Mouse (Mus musculus) forebrain, embryonic 10.5 days (tissue): ENCODE data around the gene Mief1. TPM values are rescaled to one million over a fixed set of nuclear protein-coding genes. Genes with fewer than 3 reads are reported as not detected.

Experiments
- DNase-seq: peaks from one replicate; pipeline ENCODE4 v3.0.0-alpha.2; 2017; ENCODE audit warnings: low spot score; ENCODE audit errors: extremely low spot score
- H3K27ac ChIP-seq: fragments of 300-500 bp; sonication (generic); 2 replicates; pipeline ENCODE4 v1.5.1; 2016; ENCODE audit warnings: mild to moderate bottlenecking
- H3K27me3 ChIP-seq: fragments of 300-500 bp; sonication (generic); 2 replicates; pipeline ENCODE4 v1.6.1; 2016; ENCODE audit warnings: mild to moderate bottlenecking; ENCODE audit not compliant: poor library complexity, severe bottlenecking
- H3K36me3 ChIP-seq: fragments of 300-500 bp; sonication (generic); replicated peaks from 2 replicates; pipeline ENCODE4 v1.6.1; 2016; ENCODE audit warnings: mild to moderate bottlenecking, moderate library complexity
- H3K4me1 ChIP-seq: fragments of 300-500 bp; sonication (generic); 2 replicates; pipeline ENCODE4 v1.6.1; 2016
- H3K4me3 ChIP-seq: fragments of 300-500 bp; sonication (generic); 2 replicates; pipeline ENCODE4 v1.5.1; 2016; ENCODE audit warnings: mild to moderate bottlenecking, moderate library complexity
- H3K9me3 ChIP-seq: fragments of 300-500 bp; sonication (generic); 2 replicates; pipeline ENCODE4 v1.6.1; 2016; ENCODE audit warnings: mild to moderate bottlenecking, moderate library complexity
- WGBS: fragments of 180-500 bp; shearing (Covaris S2); methylation state at CpG from one replicate; pipeline ENCODE4 v1.1.7; 2016; 5-methylcytosine and 5-hydroxymethylcytosine counted together
- polyA plus RNA-seq: library from polyadenylated mRNA; unstranded; fragments of >200 nt; fragmentation: Nextera tagmentation; extraction: Ambion mirVana; gene quantifications from 2 replicates; pipeline ENCODE4 v1.2.1, GENCODE M21; 2016

Gene Mief1
- polyA plus RNA-seq, 1 experiment from 2014 or later = 48.2 TPM

GRCm38 (mm10) chr15:80235535-80235934, 1.7 kb downstream of the Mief1 start, which contains the start of gene AC140267.1:
Gene AC140267.1 (plus strand): TSS chr15:80235835.
- no peak for DNase-seq
- H3K36me3 ChIP-seq = peaks cover 47% of the 10 kb centered on the region
- H3K4me3 ChIP-seq = peak within 1 kb of the TSS; percentile 95
- peaks cover 31% of the 10 kb centered on the region for H3K4me1 ChIP-seq
- H3K27me3 ChIP-seq = no peaks in the 10 kb centered on the region
- no peaks in the 10 kb centered on the region for H3K9me3 ChIP-seq
- WGBS = 97% methylated on average over 9 of the region's 9 CpGs
- peak within 1 kb of the TSS; percentile 94 for H3K27ac ChIP-seq

- Histone ChIP-seq H3K4me1 (peaks cover 6% of the 10 kb centered on the region), H3K4me3 (no peak overlapping the region), H3K36me3 (peaks cover 94% of the 10 kb centered on the region), H3K27ac (no peak overlapping the region), H3K27me3 (no peaks in the 10 kb centered on the region), H3K9me3 (no peaks in the 10 kb centered on the region)
- WGBS = 96% methylated on average over 12 of the region's 12 CpGs
- no peak for DNase-seq
Measured at GRCm38 (mm10) chr15:80248135-80248534, 14.3 kb downstream of the Mief1 start.

DNA sequence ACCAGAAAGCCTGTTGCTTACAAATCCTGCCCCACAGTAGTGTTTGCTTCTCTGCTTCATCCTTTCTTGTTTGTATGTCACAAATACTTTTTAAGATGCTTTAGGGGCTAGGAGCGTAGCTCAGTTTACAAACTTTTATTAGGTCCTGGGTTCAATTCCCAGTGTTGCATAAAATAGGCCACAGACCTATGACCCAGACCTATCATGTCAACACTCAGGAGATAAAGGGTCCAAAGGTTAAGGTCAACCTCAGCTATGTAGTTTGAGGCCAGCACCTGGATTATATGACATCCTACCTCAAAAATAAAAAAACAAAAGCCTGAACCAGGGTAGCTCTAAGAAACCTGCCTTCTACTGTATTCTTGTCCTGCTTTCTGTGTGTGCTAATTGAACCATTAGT, 14.8 kb downstream of the Mief1 start:
- Histone ChIP-seq H3K27ac (no peak overlapping the region), H3K9me3 (no peaks in the 10 kb centered on the region), H3K4me1 (peaks cover 11% of the 10 kb centered on the region), H3K36me3 (peaks cover 90% of the 10 kb centered on the region), H3K27me3 (no peaks in the 10 kb centered on the region), H3K4me3 (no peak overlapping the region)
- DNase-seq = no peak
- 94% methylated on average over 1 of the region's 1 CpGs for WGBS

DNA sequence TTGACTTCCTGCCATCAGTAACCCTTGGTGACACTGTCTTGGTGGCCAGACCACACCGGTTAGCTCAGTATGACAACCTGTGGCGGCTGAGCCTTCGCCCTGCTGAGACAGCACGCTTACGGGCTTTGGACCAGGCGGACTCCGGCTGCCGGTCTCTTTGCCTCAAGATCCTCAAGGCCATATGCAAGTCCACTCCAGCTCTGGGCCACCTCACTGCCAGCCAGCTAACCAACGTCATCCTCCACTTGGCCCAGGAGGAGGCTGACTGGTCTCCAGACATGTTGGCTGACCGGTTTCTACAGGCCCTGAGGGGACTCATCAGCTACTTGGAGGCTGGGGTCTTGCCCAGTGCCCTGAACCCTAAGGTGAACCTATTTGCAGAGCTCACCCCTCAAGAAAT, 15.9 kb downstream of the Mief1 start:
- peaks cover 21% of the 10 kb centered on the region for H3K4me1 ChIP-seq
- H3K27ac ChIP-seq = no peak overlapping the region
- H3K9me3 ChIP-seq = no peaks in the 10 kb centered on the region
- peaks cover 79% of the 10 kb centered on the region for H3K36me3 ChIP-seq
- WGBS = 98% methylated on average over 10 of the region's 10 CpGs
- H3K4me3 ChIP-seq = no peak overlapping the region
- no peaks in the 10 kb centered on the region for H3K27me3 ChIP-seq
- DNase-seq = no peak

GRCm38 (mm10) chr15:80250586-80250985, 16.8 kb downstream of the Mief1 start:
- H3K4me3 ChIP-seq = no peak overlapping the region
- no peaks in the 10 kb centered on the region for H3K9me3 ChIP-seq
- DNase-seq = no peak
- WGBS = 95% methylated on average over 6 of the region's 6 CpGs
- no peaks in the 10 kb centered on the region for H3K27me3 ChIP-seq
- no peak overlapping the region for H3K27ac ChIP-seq
- peaks cover 72% of the 10 kb centered on the region for H3K36me3 ChIP-seq
- H3K4me1 ChIP-seq = peaks cover 23% of the 10 kb centered on the region

DNA sequence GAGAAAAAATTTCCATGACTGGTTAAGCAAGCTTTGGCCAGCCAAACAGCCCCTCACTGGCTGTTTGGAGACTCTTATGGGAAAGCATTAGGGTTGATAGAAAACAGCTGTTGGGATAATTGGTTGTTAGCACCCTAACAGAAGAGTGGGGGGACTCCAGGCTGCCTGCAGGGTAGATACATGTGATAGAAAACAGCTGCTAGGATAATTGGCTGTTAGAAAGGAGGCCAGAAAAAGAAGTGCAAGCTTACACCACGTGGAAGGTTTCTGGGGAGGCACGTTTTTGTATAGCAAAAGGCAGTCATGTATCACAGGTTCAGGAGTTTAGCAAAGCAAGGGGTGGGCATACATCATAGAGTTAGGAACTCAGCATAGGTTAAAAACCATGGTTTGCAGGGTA, 19.7 kb downstream of the Mief1 start:
- Histone ChIP-seq H3K27ac (peak overlapping the region; percentile 100), H3K36me3 (peaks cover 70% of the 10 kb centered on the region), H3K27me3 (no peaks in the 10 kb centered on the region), H3K9me3 (no peaks in the 10 kb centered on the region), H3K4me1 (peaks cover 46% of the 10 kb centered on the region), H3K4me3 (peak overlapping the region; percentile 100; the same call in 1 of the 2 replicates)
- DNase-seq = no peak
- WGBS = 44% methylated on average over 2 of the region's 2 CpGs

DNA sequence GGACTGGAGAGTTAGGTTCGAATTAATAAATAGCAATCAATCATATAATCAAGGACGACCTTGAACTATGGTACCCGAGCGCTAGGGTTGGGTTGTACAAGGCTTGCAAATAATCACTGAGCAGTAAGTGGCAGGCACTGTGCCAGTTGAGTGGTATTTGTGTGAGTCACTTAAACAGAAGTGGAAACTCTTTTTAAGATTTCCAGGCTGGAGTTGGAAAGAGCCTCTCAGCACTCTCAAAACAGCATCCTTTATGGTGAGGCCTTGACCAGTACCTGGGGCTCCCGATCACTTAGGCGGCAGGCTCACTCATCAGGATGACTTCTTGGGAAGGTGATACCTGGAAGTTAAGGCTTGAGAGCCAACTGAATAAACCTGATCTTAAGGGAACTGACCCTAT, 20.4 kb downstream of the Mief1 start:
- Histone ChIP-seq H3K9me3 (no peaks in the 10 kb centered on the region), H3K4me3 (peak overlapping the region; percentile 100), H3K4me1 (peaks cover 53% of the 10 kb centered on the region), H3K36me3 (peaks cover 70% of the 10 kb centered on the region), H3K27ac (peak overlapping the region; percentile 100), H3K27me3 (no peaks in the 10 kb centered on the region)
- DNase-seq = no peak
- 61% methylated on average over 6 of the region's 6 CpGs for WGBS

DNA sequence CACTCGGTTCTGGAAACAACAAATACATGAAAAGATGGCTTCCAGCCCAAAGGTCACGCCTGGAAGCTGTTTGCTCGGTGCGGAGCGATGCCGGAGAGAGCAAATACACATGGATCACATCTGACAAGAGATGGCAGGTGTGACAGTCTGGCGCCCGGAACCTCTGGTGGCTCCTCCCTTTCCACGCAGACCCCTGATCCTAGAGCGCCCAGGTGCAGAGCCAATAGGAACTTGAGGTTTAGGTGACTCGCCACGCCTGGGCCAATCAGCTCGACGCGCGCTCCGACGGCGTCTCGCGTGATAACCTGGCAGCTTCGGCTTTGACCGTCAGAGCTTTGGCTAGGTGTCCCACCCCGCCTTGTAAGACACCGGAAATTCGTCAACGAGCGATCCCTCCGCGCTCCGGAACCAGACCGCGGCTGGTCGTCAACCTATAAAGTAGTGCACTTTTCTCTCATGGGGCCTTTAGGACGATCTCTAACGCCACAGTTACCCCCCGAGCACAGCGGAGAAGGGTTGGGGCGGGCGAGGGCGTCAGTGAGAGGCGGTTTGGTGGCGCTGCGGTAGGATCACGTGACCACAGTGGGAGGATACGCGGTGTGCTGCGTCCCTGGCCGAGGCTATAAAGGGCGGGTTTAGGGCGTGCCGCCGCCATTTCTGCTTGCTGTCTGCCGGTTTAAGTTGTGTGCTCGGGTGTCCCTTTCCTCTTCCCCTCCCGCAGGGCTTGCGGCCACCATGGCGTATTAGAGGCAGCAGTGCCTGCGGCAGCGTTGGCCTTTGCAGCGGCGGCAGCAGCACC, 21.2 kb downstream of the Mief1 start, which contains the start of gene Atf4:
Gene Atf4 (plus strand): TSS at position 338 of the 799 bp plus-strand sequence.
- Histone ChIP-seq H3K4me3 (peak within 1 kb of the TSS; percentile 100), H3K4me1 (peaks cover 57% of the 10 kb centered on the region), H3K27me3 (no peaks in the 10 kb centered on the region), H3K9me3 (no peaks in the 10 kb centered on the region), H3K27ac (peak within 1 kb of the TSS; percentile 100), H3K36me3 (peaks cover 70% of the 10 kb centered on the region)
- peak; percentile 98 for DNase-seq
- 0% methylated on average over 62 of the region's 62 CpGs for WGBS

- Histone ChIP-seq H3K27me3 (no peaks in the 10 kb centered on the region), H3K4me1 (peaks cover 60% of the 10 kb centered on the region), H3K9me3 (no peaks in the 10 kb centered on the region), H3K4me3 (peak overlapping the region; percentile 100), H3K36me3 (peaks cover 70% of the 10 kb centered on the region), H3K27ac (peak overlapping the region; percentile 100)
- DNase-seq = peak; percentile 80
- 0% methylated on average over 51 of the region's 51 CpGs for WGBS
Measured at GRCm38 (mm10) chr15:80255646-80256121, 21.9 kb downstream of the Mief1 start.

DNA sequence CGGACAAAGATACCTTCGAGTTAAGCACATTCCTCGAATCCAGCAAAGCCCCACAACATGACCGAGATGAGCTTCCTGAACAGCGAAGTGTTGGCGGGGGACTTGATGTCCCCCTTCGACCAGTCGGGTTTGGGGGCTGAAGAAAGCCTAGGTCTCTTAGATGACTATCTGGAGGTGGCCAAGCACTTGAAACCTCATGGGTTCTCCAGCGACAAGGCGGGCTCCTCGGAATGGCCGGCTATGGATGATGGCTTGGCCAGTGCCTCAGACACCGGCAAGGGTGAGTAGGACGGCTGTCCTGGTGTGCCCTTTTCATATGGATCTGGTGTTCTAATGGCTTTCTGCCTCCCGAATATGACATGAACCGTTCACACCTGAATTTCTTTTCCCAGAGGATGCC, 22.4 kb downstream of the Mief1 start:
- Histone ChIP-seq H3K4me1 (peaks cover 64% of the 10 kb centered on the region), H3K27ac (peak overlapping the region; percentile 100), H3K36me3 (peaks cover 70% of the 10 kb centered on the region), H3K9me3 (no peaks in the 10 kb centered on the region), H3K4me3 (peak overlapping the region; percentile 100), H3K27me3 (no peaks in the 10 kb centered on the region)
- WGBS = 20% methylated on average over 16 of the region's 16 CpGs
- DNase-seq = peak; percentile 30

DNA sequence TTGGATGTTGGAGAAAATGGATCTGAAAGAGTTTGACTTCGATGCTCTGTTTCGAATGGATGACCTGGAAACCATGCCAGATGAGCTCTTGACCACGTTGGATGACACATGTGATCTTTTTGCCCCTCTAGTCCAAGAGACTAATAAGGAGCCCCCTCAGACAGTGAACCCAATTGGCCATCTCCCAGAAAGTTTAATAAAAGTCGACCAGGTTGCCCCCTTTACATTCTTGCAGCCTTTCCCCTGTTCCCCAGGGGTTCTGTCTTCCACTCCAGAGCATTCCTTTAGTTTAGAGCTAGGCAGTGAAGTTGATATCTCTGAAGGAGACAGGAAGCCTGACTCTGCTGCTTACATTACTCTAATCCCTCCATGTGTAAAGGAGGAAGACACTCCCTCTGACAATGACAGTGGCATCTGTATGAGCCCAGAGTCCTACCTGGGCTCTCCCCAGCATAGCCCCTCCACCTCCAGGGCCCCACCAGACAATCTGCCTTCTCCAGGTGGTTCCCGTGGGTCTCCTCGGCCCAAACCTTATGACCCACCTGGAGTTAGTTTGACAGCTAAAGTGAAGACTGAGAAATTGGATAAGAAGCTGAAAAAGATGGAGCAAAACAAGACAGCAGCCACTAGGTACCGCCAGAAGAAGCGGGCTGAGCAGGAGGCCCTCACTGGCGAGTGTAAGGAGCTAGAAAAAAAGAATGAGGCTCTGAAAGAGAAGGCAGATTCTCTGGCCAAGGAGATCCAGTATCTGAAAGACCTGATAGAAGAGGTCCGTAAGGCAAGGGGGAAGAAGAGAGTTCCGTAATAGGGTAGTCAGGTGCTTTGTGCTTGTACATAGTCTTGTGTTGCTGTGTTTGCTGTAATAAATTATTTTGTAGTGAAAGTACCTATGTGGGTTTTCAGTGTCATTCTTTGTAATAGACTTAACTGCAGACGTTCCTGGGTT, 23.1 kb downstream of the Mief1 start:
- WGBS = 72% methylated on average over 12 of the region's 12 CpGs
- Histone ChIP-seq H3K27ac (peak overlapping the region; percentile 100), H3K9me3 (no peaks in the 10 kb centered on the region), H3K4me3 (peak overlapping the region; percentile 100), H3K4me1 (peaks cover 64% of the 10 kb centered on the region), H3K27me3 (no peaks in the 10 kb centered on the region), H3K36me3 (peaks cover 67% of the 10 kb centered on the region)
- no peak for DNase-seq

DNA sequence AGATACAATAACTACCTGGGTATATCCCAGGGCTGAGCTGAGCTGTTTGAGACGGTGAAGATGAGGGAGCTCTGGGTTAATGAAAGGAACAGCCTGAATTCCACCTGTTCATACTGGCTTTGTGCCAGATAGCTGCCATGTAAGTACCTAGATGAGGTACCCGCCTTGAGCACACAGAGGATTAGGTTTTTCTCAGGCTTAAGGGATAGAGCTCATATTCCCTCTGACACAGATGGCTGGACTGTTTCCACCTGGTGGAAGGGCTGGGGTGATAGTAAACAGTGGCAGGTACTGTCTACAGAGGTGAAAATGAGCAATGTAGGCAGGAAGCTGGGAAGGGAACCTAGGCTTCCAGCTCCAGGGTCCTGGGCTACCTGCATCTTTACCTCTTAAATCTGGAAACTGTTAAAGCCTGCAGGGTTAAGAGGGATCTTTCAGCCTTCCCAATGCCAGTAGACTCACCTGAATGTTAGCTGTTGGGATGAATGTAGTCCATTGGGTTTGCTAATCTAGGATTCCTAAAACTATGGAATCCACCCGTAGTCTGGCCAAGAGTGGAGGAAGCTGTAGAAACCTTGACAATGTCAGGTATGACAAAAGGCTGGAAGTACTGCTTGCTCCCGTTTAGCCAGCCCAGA, 23.9 kb downstream of the Mief1 start:
- Histone ChIP-seq H3K27me3 (no peaks in the 10 kb centered on the region), H3K27ac (no peak overlapping the region; the same call in 1 of the 2 replicates), H3K4me1 (peaks cover 67% of the 10 kb centered on the region), H3K9me3 (no peaks in the 10 kb centered on the region), H3K4me3 (peak overlapping the region; percentile 100; the same call in 1 of the 2 replicates), H3K36me3 (peaks cover 67% of the 10 kb centered on the region)
- WGBS = 36% methylated on average over 4 of the region's 4 CpGs
- no peak for DNase-seq
